Mouse (Mus musculus) kidney, adult 2 months (tissue): ENCODE measurements around the gene Zfp169.

Source experiments
- CTCF ChIP-seq: fragments of 200-500 bp; conservative IDR thresholded peaks from 2 replicates; pipeline ENCODE4 v1.5.1; 2011; ENCODE audit warnings: low read depth, mild to moderate bottlenecking, control low read depth, low read length, moderate library complexity, mixed read lengths; ENCODE audit not compliant: insufficient read depth, insufficient read length
- POLR2A ChIP-seq: fragments of 200-500 bp; IDR thresholded peaks from one replicate; pipeline ENCODE4 v1.6.1; 2011; ENCODE audit warnings: low read depth, low read length, control low read depth

GRCm38 (mm10) chr13:48553511-48553910 is 40.3 kb upstream of the Zfp169 start:
- TF ChIP-seq CTCF (no peak), POLR2A (no peak)
